Mouse (Mus musculus): ENCODE data around the gene Gm7030. TPM values are rescaled to one million over a fixed set of nuclear protein-coding genes. Genes with fewer than 3 reads are reported as not detected.
"Not testable (repeated sequence)": the region's sequence is repeated elsewhere in the genome, so short reads cannot be mapped to it uniquely, and the experiment has no call there.

The Gm7030 gene
- total RNA-seq, 2 experiments from 2014 or later = not detected

DNA sequence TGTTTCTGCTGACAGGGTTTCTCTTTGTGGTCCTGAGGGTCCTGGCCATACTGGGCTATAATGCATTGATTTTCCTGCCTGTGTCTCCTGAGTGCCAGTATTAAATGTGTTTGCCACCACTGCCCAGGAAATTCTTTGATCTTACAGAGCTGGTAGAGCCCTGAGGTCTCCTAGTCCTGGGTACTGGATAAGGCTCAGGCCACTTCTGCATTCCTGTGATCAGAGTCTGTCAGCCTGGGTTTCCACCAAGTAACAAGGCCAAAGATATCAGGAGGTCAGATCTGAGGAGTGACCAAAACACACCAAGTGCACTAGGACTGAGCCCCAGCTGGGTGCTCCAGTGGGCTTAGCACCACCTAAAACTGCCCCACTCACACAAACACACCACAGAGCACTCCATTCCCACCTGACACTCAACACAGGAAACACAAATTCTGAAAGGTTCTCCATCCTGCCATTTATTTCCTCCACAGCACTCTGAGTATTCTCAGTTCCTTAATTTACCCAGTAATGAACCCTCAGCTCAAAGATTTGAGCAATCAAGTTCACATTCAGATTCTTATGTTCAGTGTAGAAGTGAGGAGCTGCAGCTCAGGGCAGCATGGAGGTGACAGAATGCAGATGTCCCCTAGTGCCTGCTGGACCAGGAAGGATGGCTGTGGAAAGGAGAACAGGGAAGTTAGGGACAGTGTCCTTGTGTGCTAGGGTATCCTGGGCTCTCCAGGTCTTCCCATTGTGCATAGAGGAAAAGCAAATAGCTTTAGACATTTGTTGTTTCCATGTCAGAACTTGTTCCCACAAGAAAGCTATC is 6.4 kb upstream of the Gm7030 start:
- not testable (repeated sequence) for DNase-seq

DNA sequence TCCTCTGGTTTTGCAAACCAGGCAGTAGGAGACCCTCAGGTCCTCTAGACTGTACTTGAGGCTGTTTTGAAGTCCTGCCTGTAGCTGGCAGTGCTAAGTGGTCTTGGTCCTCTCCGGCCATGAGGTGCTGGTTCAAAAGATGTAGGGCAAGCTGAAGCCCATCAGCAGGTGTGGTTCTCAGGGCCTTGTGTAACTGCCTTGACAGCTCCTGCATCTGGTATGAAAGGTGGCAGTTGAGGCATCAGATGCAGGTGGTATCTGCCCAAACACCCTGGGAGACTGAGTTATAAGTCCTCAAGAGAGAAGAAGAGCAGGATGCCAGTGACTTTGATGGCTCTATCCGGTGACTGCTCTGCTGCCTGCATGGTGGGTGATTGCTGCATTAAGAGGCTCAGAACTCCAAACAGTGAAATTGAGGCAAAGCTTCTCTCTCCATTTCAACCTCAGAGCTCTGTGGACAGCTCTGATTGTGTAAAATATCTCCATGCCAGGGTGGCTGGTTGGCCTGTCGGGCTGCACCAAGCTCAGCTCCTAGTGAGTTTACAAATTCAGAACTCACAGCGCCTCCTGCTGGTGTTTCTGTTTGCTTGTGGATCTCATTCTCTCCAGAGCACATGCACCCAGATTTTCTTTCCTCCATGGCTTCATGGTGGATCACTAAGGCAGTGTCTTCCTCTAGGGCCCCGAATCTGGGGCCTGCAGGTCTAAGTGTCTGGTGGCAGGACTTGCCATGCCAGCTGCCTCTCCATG is 2.5 kb upstream of the Gm7030 start:
- no peak for DNase-seq

DNA sequence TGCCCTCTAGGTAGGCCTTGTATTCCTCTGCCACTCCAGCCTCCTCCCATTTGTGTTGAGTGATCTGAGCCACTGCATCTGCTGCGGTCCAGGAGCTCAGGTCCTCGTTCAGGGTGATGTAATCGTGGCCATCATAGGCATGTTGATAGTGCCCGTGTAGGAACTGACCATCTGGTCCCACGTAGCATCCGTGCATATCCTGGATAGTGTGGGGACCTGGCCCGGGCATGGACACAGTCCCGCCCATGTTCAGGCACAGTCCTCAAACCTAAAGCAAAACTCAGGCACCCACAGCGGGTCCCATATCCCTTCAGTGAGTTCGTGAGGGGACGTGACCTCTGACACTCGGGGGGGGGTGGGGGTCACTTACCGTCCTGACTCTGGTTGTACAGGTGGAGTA is 700 bp downstream of the Gm7030 start:
- DNase-seq = not testable (repeated sequence)

DNA sequence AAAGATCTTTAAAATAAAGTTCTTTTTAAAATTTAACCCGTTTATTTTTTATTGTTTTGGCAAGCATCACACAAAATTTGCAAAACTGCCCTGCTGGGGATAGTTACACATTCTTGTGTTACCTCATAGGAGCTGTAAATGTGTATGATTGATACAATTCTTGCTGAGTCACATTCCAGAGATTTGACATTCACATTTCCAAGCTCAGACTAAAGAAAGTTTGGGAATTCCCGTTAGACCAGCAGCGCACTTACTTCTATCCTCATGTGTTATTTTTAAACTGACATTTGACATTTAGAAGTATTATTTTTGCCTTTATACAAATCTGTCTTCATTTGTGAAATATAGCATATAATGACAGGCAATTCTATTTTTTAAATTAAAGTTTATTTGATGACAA is 5.1 kb downstream of the Gm7030 start:
- not testable (repeated sequence) for DNase-seq

DNA sequence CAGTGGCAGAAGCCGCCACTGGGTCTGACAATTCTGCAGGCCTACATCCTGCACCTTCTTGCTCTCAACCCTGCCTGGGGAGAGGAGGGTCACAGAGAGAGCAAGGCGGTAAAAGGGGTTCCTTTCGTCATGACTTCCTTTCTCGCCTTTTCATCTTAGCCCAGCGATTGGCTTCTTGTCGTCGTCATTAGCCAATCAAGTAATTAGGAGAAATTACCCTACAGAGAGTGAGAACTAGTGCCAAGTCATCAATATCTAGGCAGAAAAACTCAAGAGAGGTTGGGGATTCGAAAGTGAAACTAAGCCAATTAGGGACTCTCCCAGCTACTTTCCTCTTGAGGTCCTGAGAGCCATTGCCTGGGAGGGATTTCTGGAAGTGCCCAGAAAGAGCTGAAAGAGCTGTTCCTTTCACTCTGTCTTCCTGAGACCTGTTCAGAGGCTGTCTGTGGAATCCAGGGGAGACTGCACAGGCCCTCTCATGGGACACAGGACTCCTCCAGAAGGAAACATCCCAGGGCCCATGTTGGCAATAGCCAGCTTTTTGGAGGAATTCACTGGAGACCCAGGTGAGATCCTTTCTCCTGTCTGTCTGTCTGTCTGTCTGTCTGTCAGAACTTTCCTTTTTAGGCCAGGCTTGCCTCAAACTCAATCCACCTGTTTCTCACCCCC is 7.7 kb downstream of the Gm7030 start, which contains the start of gene Gm19684:
TSS of gene Gm19684 (plus strand) at position 327 of the 669 bp plus-strand sequence.
- peak; percentile 57 for DNase-seq

DNA sequence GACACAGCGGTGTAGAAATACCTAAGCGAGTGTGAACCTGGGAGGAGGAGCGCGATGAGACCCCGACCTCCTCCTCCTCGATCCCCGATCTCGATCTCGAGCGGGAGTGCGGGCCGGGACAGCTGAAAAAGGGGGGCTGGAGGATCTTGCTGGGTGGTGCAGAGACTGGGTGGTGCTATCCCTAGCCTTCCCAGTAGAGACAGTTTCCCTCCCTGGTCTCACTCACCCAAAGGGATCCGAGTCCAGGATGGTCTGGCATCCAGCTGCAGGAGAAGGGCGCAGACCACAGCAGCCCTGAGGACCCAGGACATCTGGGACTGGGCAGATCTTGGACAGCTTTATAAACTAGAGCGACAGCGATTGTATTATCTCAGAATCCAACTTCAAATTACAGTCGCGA is 8.4 kb downstream of the Gm7030 start:
- not testable (repeated sequence) for DNase-seq

DNA sequence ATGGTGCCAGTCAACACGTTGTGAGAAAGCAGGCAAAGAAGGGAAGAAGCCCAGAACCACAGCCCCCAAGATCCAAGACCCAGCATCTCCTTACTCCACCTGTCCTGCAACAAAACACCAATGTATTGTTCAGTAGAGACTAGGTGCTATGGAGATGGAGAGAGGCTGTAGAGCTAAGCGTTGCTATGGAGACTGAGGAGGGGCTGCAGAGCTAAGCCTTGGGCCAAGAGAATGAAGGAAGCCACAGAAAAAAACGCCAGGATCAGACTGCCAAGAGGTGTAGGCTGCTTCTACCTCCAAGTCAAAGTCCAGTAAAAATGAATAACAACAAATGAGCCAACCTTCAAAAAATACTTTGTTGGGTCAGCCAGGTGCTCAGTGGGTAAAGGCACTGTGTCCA is 12.7 kb downstream of the Gm7030 start:
- DNase-seq = not testable (repeated sequence)

DNA sequence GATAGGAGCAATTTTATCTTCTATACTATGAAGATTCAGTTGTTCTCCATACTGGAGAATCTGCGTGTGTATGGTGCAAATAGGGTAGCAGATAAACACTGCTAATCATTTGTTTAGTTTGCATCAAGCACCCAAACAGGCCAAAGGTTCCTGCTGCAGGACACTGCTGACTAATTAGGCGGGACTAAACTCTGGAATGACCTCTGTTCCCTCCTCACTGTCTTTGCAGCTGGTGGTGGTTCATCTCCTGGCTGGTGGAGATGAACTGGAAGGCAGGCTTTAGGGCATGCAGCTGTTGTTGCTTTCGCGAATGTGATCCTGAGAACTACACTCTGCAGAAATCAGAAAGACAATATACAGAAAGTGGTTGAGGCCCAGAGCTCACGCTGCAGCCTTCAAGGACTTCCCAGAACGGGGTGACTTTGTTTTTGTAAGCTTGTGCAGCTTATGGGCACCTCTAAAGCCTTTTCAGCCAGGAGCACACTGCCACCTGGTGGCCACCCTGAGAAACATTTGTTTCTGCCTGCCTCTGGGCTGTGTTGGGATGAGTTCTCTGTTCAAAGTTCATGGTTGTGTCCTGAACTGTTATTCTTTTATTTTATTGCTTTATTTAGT is 15.1 kb downstream of the Gm7030 start:
- peak; percentile 50 for DNase-seq

DNA sequence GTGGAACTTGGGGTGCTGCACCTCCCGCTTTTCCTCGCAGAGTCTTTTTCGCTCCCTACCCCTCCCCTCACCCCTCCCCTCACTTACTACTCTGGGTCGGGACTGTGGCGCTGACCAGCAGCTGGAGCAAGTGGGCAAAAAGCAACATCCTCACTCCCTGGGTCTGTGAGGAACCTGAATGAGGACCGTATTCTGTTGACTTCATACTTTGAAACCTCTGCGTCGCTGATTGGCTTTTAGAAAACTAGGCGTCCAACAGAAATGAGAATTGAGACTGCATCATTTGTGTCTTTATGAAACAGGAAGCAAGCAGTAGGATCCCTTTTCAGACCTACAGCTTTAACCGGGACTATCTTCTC is 17.7 kb downstream of the Gm7030 start:
- peak; percentile 53 for DNase-seq

DNA sequence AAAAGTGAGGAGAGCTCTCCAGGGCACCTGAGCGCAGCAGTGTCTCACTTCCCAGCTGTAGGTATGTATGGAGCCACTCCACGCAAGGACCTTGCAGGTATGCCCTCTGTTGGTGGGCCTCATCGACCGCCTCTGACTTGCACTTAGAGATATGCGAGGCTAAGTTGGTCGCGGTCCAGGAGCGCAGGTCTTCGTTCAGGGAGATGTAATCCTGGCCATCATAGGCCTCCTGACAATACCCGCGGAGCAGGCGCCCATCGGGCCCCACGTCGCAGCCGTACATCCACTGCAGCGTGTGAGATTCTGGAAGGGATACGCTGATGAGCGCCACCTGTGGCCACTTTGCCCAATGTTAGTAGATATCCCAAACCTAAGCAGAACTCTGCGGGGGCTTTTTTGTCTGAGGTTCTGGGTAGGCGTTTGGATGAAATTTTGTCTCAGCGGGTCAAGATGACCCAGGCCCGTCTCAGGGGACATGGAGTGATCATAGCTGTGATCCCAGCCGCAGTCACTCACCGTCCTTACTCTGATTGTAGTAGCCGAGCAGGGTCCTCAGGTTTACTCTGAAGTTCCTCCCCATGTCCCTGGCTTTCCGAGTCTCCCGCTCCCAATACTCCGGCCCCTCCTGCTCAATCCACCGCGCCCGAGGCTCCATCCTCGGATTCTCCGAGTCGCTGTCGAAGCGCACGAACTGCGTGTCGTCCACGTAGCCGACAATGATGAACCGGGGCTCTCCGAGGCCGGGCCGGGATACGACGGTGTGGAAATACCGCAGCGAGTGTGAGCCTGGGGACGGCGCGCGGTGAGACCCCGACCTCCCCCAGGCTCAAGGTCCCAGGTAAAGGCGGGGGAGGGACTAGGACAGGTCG is 18.4 kb downstream of the Gm7030 start:
- not testable (repeated sequence) for DNase-seq

DNA sequence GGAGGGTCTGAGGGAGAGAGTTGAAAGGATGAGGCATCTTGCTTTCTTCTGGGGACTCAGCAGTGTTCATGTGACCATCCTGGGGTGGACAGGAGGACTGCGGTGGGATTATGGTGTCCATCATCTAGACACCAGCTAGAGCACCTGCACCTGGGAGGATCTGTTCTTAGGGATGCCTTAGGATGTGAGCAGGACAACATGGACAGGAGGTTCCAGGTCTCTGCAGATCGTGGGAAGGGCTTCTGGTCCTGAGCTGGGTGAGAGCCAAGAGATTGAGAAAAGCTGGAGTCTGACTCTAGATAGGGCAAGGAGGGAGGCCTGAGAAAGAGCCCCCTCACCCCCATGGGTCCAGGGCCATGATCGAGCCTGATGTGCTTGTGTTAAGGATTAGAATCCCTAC is 19.1 kb downstream of the Gm7030 start:
- DNase-seq = not testable (repeated sequence)

DNA sequence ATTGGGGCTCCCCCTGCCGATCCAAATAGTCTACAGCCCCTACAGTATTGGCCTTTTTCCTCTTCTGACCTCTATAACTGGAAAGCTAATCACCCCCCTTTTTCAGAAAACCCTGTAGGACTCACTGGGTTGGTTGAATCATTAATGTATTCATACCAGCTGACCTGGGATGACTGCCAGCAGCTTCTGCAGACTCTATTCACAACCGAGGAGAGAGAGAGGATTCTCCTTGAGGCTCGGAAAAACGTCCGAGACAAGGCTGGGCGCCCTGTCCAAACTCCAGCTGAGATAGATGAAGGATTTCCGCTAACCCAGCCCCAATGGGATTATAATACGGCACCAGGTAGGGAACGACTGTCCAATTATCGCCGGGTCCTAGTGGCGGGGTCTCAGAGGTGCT is 27.1 kb downstream of the Gm7030 start:
- not testable (repeated sequence) for DNase-seq

DNA sequence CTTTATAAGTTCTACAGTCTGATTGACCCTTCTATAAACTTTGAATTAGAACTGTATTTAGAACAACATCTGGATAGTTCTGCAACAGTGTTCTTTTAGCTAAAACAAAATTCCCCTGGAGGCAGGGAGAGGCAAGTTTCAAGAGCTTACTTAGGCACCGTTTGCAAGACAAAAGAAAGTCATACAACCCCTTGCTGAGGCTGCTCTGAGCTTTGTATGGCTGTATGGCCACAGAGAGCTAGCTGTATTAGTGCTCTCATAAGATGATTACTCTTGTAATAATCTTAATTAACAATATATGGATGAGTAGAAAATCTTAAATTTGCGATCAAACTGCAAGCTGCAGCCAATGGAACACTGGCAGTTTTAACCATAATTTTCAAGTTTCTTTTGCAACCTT is 29.6 kb downstream of the Gm7030 start:
- not testable (repeated sequence) for DNase-seq

DNA sequence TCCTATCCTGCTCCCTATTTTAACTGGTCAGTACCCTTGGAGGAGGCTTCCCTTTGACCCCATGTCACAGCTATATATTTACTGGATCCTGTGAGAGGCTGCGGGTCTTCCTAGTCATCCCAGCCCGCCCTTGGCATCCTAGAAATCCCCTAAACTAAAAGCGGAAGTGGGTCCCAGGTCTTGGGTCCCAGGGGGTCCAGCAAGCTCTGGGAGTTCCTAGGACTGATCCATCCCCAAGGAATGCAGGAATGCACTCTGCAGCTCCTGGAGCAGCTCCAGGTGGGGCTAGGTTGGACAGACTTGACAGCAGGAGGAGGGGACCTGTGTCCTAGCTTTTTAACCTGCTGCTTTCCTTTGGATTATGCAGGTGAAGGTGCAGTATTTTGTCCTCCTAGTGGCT is 35.3 kb downstream of the Gm7030 start:
- DNase-seq = no peak

DNA sequence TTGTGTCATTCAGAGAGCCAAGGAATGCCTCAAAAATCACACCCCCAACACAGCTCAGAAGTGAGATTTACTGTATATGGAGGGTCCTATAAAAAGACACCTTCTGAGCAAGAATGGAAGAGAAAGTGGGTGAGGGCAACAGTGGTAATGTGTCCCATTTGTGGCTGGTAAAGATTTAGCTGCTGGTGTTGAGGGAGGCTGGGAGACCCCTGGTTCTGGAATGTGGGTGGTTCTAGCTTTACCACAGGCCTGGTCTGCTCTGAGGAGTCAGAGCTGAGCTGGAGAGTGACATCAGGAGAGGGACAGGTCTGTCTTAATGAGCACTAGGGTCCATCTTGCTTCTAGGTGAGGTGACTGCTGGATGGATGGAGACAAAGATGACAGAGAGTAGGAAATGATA is 36.7 kb downstream of the Gm7030 start:
- not testable (repeated sequence) for DNase-seq

DNA sequence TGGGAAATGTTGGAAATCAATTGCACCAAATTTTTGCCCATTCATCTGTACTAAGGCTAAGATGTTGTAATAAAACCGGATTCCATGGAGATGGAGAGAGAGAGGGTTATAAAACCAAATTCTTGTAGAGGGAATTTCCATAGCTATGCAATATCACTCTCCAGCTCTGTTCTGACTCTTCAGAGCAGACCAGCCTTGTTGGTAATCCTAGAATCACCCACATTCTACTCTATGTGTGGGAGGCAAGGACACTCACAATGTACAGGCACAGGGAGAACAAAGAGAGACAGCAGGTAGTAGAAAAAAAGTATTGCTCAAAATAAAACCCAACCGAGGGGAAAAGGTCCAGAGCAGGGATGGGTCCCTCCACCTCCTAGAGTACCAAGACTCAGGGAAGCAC is 37.3 kb downstream of the Gm7030 start:
- not testable (repeated sequence) for DNase-seq

DNA sequence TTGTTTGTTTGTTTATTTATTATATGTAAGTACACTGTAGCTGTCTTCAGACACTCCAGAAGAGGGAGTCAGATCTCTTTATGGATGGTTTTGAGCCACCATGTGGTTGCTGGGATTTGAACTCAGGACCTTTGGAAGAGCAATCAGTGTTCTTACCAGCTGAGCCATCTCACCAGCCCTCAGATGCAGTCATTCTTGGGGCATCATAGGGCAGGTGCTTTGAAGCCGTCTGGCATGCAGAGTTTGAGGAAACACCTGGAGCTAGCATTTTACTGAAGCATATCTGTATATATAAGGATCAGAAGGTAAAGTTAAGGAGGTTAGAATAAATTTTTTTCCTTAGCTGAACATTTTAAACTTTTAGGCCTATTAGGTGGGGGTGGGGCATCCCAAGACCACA is 43.2 kb downstream of the Gm7030 start:
- not testable (repeated sequence) for DNase-seq

DNA sequence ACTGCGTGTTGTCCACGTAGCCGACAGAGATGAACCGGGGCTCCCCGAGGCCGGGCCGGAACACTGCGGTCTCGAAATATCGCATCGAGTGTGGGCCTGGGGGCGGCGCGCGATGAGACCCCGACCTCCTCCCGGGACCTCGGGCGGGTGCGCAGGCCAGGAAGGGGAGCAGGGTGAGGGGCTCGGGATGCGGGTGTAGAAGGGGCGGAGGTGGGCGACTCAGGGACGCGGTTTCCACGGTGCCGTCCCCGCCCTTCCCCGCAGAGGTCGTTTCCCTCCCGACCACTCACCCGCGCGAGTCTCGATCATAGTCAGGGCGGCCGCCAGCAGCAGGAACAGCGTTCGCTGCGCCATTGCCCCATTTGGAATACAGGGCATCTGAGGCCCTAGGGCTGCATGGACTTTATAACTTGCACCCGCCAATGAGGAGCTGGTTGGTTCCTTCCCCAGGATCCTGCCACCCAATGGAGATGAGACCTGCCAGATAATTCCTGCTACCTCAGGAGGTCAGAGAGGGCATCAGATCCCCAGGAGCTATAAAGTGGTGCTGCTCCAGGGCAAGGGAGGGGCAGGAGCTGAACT is 45.3 kb downstream of the Gm7030 start:
- DNase-seq = no peak

DNA sequence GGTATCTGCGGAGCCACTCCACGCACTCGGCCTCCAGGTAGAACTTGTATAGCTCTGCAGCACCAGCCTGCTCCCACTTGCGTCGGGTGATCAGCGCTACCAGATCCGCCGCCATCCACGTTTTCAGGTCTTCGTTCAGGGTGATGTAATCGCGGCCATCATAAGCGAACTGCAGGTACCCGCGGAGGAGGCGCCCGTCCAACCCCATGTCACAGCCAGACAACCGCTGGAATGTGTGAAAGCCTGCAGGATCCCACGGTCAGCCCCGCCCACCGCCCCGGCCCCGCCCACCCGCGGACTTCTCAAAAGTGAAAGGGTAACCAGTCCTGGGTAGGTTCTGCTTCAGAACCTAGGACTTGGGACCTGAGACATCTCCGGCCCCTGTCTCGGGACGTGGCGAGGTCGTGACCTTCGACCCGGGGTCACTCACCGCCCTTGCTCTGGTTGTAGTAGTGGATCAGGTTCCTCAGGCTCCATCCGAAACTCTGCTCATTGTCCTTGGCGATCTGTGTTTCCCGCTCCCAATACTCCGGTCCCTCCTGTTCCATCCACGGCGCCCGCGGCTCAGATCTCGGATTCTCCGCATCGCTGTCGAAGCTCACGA is 45.9 kb downstream of the Gm7030 start:
- peak; percentile 38 for DNase-seq

DNA sequence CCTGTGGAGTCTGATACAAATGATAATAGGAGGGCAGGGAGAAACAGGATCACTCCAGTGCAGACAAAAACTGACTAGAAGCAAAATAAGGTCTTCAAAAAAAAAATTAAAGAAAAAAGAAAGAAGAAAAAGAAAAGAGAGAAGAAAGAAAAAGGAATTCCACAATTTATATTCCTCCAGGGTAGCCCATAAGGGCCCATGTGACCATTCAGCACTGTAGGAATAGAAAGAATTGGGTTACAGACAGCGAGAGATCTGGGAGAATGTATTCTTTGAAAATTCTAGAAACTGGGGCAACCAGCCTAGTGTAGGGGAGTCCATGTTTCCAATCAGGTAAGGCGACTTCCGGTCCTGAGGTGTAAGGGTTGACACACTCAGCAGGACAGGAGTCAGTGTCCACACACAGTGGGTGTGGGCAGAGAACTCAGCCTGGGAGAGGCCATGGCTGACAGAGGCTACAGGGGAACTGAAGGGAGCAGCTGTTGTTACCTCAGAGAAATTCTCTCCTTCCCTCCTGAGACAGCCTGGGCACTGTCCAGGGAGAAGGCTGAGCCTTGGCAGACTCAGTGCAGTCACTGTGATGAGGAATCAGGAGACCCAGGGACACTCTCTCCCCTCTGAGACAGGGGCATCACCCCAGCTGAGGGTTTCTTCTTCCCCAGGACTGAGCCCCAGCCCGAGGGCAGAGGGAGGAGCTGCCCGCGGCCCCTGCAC is 46.5 kb downstream of the Gm7030 start:
- not testable (repeated sequence) for DNase-seq

Data from adrenal gland, postnatal 10 days (tissue).